Mouse (Mus musculus) neural tube, embryonic 14.5 days (tissue): ENCODE results near the gene Cox20. TPM values are rescaled to one million over a fixed set of nuclear protein-coding genes. Genes with fewer than 3 reads are reported as not detected.
"Not testable (repeated sequence)": the region's sequence is repeated elsewhere in the genome, so short reads cannot be mapped to it uniquely, and the experiment has no call there.

Source experiments
- ATAC-seq: fragments of 200-750 bp; cut with Nextera tagmentation; 2 replicates; pipeline ENCODE4 v1.8.0; 2017; ENCODE audit warnings: low read depth, mild to moderate bottlenecking, moderate TSS enrichment, moderate library complexity
- H3K27ac ChIP-seq: fragments of 300-500 bp; sonication (generic); 2 replicates; pipeline ENCODE4 v1.5.1; 2014; ENCODE audit warnings: low read depth, mild to moderate bottlenecking, control low read depth, low read length, moderate library complexity, mixed read lengths
- H3K27me3 ChIP-seq: fragments of 300-500 bp; sonication (generic); 2 replicates; pipeline ENCODE4 v1.6.1; 2014; ENCODE audit warnings: low read length; ENCODE audit not compliant: control insufficient read depth, insufficient read depth
- H3K36me3 ChIP-seq: fragments of 300-500 bp; sonication (generic); 2 replicates; pipeline ENCODE4 v1.6.1; 2014; ENCODE audit warnings: low read length, mixed read lengths; ENCODE audit not compliant: control insufficient read depth, insufficient read depth
- H3K4me1 ChIP-seq: fragments of 300-500 bp; sonication (generic); 2 replicates; pipeline ENCODE4 v1.6.1; 2014; ENCODE audit warnings: low read length; ENCODE audit not compliant: control insufficient read depth, insufficient read depth
- H3K4me2 ChIP-seq: fragments of 300-500 bp; sonication (generic); 2 replicates; pipeline ENCODE4 v1.6.1; 2014; ENCODE audit warnings: mild to moderate bottlenecking, low read depth, low read length, control low read depth
- H3K4me3 ChIP-seq: fragments of 300-500 bp; sonication (generic); 2 replicates; pipeline ENCODE4 v1.5.1; 2014; ENCODE audit warnings: low read depth, low read length, control low read depth, mixed read lengths
- H3K9ac ChIP-seq: fragments of 300-500 bp; sonication (generic); replicated peaks from 2 replicates; pipeline ENCODE4 v1.6.1; 2014; ENCODE audit warnings: low read depth, mild to moderate bottlenecking, control low read depth, low read length, mixed read lengths
- H3K9me3 ChIP-seq: fragments of 300-500 bp; sonication (generic); 2 replicates; pipeline ENCODE4 v1.6.1; 2016; ENCODE audit warnings: low read length; ENCODE audit not compliant: control insufficient read depth
- WGBS: fragments of 180-500 bp; shearing (Covaris S2); extraction: QIAGEN DNeasy Blood & Tissue Kit; methylation state at CpG from one replicate; pipeline ENCODE4 v1.1.7; 2014; 5-methylcytosine and 5-hydroxymethylcytosine counted together
- polyA plus RNA-seq: library from polyadenylated mRNA; unstranded; fragments of >200 nt; fragmentation: Nextera tagmentation; extraction: Ambion mirVana; gene quantifications from 2 replicates; pipeline ENCODE4 v1.2.1, GENCODE M21; 2014

The Cox20 gene
- polyA plus RNA-seq, 1 experiment from 2014 or later: 105 TPM

DNA sequence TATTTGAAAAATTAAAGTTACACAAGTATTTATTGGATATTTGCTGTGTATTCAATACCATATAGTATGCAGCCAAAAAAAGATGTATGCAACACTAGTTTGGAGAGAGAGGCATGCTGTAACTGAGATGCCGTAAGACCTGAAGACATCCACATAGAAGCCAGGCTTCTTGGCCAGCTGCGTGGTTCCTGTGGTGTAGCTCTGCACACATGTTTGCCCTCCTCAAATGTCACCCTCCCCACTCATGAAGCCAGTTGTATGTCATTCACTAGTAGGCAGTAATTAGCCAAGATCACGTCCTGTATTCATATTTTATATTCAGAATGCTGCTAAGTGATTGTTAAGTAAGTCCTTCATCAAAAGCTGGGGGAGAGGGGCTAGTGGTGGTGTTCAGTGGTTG, 22.5 kb downstream of the Cox20 start:
- no peak overlapping the region for H3K4me2 ChIP-seq
- H3K27ac ChIP-seq: no peak overlapping the region
- H3K4me1 ChIP-seq: no peaks in the 10 kb centered on the region; the same call in 1 of the 2 replicates
- H3K9ac ChIP-seq: no peak overlapping the region
- ATAC-seq: no peak
- no peaks in the 10 kb centered on the region for H3K36me3 ChIP-seq
- no peak overlapping the region for H3K4me3 ChIP-seq
- WGBS: 84% methylated on average over 3 of the region's 3 CpGs
- no peaks in the 10 kb centered on the region for H3K9me3 ChIP-seq
- no peaks in the 10 kb centered on the region for H3K27me3 ChIP-seq

DNA sequence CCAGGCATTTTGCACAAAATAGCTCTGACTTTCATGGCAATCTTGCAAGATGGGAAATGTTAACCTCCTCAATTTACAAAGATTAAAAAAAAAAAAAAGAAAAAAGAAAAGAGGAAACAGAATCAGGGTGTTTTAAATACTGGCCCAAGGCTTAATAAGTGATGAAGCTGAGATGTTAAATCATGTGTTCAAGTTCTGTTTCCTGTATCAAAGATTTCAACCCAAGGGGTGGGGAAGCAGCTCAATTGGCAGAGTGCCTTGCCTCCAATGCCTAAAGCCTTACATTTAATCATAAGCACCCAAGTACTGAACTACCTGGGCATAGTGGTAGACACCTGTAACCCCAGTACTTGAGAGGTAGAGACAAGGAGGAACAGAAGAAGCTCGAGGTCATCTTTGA, 23.1 kb downstream of the Cox20 start:
- no peak overlapping the region for H3K4me3 ChIP-seq
- H3K9me3 ChIP-seq: no peaks in the 10 kb centered on the region
- 86% methylated on average over 1 of the region's 1 CpGs for WGBS
- no peak overlapping the region for H3K4me2 ChIP-seq
- H3K4me1 ChIP-seq: no peaks in the 10 kb centered on the region; the same call in 1 of the 2 replicates
- H3K27ac ChIP-seq: no peak overlapping the region
- no peak overlapping the region for H3K9ac ChIP-seq
- no peak for ATAC-seq
- no peaks in the 10 kb centered on the region for H3K36me3 ChIP-seq
- no peaks in the 10 kb centered on the region for H3K27me3 ChIP-seq

DNA sequence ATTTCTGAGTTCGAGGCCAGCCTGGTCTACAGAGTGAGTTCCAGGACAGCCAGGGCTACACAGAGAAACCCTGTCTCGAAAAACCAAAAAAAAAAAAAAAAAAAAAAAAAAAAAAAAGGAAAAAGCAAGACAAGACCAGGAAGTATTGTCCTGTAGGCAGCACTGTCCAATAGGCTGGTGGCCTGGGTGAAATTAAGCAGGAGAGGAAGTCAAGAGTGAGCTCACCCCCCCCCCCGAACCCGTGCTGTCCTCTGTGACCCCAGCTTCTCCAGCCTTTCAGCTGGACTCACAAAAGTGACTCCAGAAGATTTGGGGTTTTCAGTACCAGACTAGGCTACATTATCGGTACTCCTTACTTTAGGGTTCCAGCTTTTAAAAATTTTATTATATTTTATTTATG, 23.7 kb downstream of the Cox20 start:
- Histone ChIP-seq H3K9ac (no peak overlapping the region), H3K9me3 (no peaks in the 10 kb centered on the region), H3K36me3 (no peaks in the 10 kb centered on the region), H3K4me1 (no peaks in the 10 kb centered on the region; the same call in 1 of the 2 replicates), H3K27ac (no peak overlapping the region), H3K4me3 (no peak overlapping the region), H3K27me3 (no peaks in the 10 kb centered on the region), H3K4me2 (no peak overlapping the region)
- WGBS: 86% methylated on average over 4 of the region's 5 CpGs
- ATAC-seq: no peak

DNA sequence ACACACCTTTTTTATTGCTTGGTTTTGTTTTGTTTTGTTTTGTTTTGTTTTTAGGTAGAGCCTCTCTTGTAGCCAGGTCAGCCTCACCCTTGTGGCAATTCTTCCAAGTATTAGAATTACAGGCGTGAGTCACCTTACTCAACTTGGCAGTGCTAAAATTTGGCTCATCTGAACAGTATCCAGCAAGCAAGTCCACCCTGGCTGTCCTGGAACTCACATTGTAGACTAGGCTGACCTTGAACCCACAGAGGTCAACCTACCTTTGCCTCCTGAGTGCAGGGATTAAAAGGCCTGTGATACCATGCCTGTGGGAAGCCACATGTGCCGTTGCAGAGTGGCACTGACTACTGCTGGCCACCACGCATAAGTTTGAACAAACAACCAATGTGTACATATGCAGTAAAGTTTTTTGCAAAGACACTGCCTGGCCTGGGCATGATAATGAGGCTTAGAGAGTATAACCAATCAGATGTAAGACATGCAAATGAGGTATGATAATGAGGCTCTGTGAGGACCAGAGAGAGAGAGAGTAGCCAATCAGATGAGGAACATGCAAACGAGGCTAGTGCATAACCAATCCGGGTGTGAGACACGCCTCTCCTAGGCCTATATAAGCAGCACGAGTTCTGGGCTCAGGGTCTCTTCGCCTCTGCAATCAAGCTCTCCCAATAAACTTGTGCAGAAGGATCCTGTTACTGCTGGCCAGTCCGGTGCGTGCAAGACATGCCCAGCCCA, 25.3 kb downstream of the Cox20 start:
- not testable (repeated sequence) for H3K36me3 ChIP-seq, H3K9ac ChIP-seq, H3K27ac ChIP-seq, H3K4me1 ChIP-seq, ATAC-seq, H3K4me3 ChIP-seq, H3K9me3 ChIP-seq, H3K27me3 ChIP-seq, H3K4me2 ChIP-seq
- 94% methylated on average over 10 of the region's 10 CpGs for WGBS

DNA sequence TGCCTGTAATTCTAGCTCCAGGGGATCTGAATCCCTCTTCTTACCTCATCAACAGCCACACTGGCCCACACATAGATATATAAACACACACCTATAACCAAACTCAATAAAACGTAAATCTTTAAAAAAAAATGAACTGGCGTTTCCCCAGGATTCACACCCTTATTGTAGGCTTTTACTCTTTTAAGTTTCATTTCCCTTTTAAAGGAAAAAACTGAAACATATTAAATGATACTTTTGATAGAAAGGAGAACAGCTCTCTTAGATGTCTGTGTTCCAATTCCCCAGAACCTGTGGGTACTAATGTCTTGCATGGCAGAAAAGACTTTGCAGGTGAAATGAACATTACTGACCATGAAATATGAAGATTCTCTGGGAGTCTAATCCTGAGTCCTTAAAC, 31.9 kb downstream of the Cox20 start:
- Histone ChIP-seq H3K9ac (no peak overlapping the region), H3K4me2 (no peak overlapping the region), H3K9me3 (no peaks in the 10 kb centered on the region), H3K36me3 (no peaks in the 10 kb centered on the region), H3K4me3 (no peak overlapping the region), H3K27me3 (no peaks in the 10 kb centered on the region), H3K27ac (no peak overlapping the region), H3K4me1 (no peaks in the 10 kb centered on the region)
- 98% methylated on average over 2 of the region's 2 CpGs for WGBS
- ATAC-seq: no peak

DNA sequence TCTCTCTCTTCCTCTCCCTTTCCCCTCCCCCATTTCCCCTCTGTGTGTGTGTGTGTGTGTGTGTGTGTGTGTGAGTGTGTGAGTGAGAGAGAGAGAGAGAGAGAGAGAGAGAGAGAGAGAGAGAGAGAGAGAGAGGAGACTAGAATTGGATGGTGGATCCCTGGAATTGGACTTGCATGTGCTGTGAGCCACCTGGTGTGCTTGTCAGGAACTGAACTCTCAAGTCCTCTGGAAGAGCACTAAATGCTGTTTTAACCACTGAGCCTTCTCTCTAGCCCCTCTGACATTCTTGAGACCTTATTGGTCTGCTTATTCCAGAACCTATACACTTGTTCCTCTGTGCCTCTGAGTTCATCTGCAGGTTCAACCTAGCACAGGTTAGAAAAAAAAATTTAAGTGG, 32.7 kb downstream of the Cox20 start:
- H3K9me3 ChIP-seq: no peaks in the 10 kb centered on the region
- H3K27me3 ChIP-seq: no peaks in the 10 kb centered on the region
- no peaks in the 10 kb centered on the region for H3K36me3 ChIP-seq
- no peak overlapping the region for H3K4me2 ChIP-seq
- H3K9ac ChIP-seq: no peak overlapping the region
- ATAC-seq: no peak
- no peak overlapping the region for H3K4me3 ChIP-seq
- H3K4me1 ChIP-seq: no peaks in the 10 kb centered on the region
- no peak overlapping the region for H3K27ac ChIP-seq

DNA sequence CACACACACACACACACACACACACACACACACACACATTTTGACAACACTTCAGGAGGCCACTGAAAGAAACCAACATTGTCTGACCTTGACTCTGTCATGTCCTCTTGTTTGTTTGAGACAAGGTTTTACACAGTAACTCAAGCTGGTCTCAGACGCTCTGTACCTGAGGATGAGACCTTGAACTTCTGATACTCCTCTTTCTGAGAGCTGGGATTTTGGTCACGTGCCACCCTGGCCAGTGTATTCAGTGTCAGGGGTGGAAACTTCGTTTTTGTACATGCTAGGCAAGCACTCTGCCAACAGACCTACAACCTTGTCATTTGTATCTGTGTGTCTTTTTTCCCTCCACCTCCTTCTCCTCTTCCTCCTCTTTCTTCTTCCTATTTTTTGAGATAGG, 35.6 kb downstream of the Cox20 start:
- Histone ChIP-seq H3K27me3 (no peaks in the 10 kb centered on the region), H3K27ac (no peak overlapping the region), H3K4me1 (no peaks in the 10 kb centered on the region), H3K4me3 (no peak overlapping the region), H3K9ac (no peak overlapping the region), H3K9me3 (no peaks in the 10 kb centered on the region), H3K36me3 (no peaks in the 10 kb centered on the region), H3K4me2 (no peak overlapping the region)
- 74% methylated on average over 3 of the region's 3 CpGs for WGBS
- no peak for ATAC-seq

DNA sequence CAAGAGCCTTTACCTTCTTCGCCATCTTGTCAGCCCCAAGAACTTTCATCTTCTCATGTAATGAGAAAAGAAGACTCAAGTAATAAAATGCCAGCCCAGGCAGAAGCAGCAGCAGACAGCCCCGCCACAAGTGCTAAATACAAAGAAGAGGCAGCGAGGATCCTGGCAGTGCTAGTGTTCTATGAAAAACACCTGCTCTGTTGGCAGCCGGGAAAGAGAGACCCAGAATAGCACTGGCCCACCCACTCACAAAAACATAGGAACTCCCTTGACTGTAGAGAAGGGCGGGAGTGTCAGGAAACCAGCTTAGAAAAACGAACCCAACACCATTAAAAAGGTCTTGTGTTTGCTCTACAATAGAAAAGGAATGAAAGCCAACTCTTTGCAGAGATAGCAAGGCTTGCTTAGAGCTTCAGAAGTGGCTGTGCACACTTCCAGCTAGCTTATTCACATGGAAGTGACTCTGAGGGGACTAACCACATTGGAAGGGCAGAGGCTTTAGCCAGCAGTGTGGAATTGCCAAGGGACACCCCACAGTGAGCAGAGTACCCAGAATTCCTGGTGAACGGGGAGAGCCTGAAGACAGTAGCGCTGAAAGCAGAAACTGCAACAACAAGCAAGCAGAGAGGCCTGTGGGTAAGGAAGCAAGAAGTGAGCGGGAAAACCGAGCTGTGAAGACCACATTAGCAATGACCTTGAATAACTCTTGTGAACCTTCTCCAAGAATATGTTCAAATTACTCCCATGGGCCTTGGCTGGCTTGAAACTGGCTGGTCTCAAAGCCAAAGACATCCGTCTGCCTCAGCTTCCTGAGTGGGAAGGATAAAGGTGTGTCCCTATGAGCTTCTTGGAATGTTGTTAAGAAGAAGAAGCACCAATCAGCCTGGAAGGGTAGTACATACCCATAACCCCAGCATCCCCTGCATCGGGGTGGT, 39.1 kb downstream of the Cox20 start:
- Histone ChIP-seq H3K4me2 (no peak overlapping the region), H3K4me3 (no peak overlapping the region), H3K27ac (no peak overlapping the region), H3K9me3 (no peaks in the 10 kb centered on the region), H3K27me3 (no peaks in the 10 kb centered on the region), H3K36me3 (no peaks in the 10 kb centered on the region), H3K9ac (no peak overlapping the region), H3K4me1 (no peaks in the 10 kb centered on the region)
- no peak for ATAC-seq
- 71% methylated on average over 12 of the region's 12 CpGs for WGBS

DNA sequence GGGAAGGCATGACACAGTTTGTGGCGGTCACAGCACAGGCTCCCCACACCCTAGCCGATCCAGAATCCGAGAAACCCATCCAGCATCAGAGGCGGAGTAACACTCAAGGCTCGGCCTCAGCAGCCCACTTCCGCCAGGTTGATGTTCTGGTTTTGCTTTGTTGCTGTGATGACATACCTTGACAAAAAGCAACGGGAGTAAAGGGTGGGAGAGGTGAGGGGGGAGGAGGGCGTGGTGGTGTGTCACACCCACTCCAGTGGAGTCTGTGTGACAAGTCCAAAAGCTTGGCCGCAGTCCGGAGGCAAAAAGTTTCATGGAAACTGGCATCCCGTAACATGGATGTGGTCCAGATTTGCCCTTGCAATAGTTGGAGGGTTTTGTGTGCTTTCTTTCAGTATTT, 41.3 kb downstream of the Cox20 start:
- WGBS: 85% methylated on average over 11 of the region's 11 CpGs
- Histone ChIP-seq H3K27me3 (no peaks in the 10 kb centered on the region), H3K9me3 (no peaks in the 10 kb centered on the region)

More for the DNA sequence above, 41.3 kb downstream of the Cox20 start:
- Histone ChIP-seq H3K27ac (no peak overlapping the region), H3K36me3 (no peaks in the 10 kb centered on the region), H3K4me3 (no peak overlapping the region), H3K4me2 (no peak overlapping the region), H3K4me1 (no peaks in the 10 kb centered on the region), H3K9ac (no peak overlapping the region)
- ATAC-seq: no peak
